Mouse (Mus musculus): ENCODE measurements around the gene Ptpre.
"Not testable (repeated sequence)": the region's sequence is repeated elsewhere in the genome, so short reads cannot be mapped to it uniquely, and the experiment has no call there.

Gene Ptpre

GRCm38 (mm10) chr7:135609028-135609427 is 71.7 kb downstream of the Ptpre start:
- DNase-seq: no peak

- DNase-seq: no peak
Observed at GRCm38 (mm10) chr7:135609655-135610054, 72.4 kb downstream of the Ptpre start.

GRCm38 (mm10) chr7:135612276-135612675 is 75.0 kb downstream of the Ptpre start:
- no peak for DNase-seq

DNA sequence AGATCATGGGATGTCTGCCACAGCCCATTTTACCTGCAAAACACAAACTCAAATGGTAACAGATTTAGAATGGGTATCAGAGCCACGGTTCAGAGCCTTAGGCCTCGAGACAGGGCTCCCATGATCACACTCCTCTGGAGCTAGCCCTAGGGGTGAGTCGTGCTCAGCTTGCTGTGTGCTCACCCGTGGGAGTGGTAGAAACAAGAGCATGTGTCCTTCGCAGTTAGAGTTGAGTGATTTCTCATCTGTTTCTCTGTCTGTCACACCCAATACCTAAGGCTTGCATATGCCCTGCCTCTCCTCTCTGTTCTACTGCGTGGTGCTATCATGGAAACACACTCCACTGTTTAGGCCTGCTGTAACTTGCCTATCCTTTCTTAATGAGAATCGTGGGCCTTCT is 75.5 kb downstream of the Ptpre start:
- no peak for DNase-seq

GRCm38 (mm10) chr7:135613380-135613779 is 76.1 kb downstream of the Ptpre start:
- DNase-seq: no peak

- DNase-seq: no peak
Observed at GRCm38 (mm10) chr7:135614892-135615291, 77.6 kb downstream of the Ptpre start.

GRCm38 (mm10) chr7:135616479-135616878 is 79.2 kb downstream of the Ptpre start:
- not testable (repeated sequence) for DNase-seq

- DNase-seq: no peak
Observed at GRCm38 (mm10) chr7:135617776-135618175, 80.5 kb downstream of the Ptpre start.

DNA sequence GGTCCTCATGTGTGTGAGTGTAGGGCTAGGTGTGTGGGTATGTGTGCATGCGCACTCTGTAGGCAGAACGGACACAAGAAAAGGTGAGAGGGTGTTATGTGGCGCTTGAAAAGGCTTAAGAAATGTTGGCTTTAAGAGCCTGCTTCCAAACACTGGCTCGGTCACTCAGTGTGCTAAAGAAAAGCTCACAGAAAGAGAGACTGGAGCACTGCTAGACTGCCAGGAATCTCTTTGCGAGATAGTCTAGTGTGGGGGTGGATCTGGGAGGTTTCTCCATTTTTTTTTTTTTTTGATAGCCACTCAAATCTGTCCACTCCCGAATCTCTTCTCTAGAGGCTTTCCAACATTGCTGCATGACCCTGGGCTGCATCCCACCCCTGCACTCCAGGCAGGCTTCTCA is 84.4 kb downstream of the Ptpre start:
- no peak for DNase-seq

GRCm38 (mm10) chr7:135622241-135622640 is 85.0 kb downstream of the Ptpre start:
- DNase-seq: no peak

- DNase-seq: no peak
Observed at GRCm38 (mm10) chr7:135624854-135625253, 87.6 kb downstream of the Ptpre start.

DNA sequence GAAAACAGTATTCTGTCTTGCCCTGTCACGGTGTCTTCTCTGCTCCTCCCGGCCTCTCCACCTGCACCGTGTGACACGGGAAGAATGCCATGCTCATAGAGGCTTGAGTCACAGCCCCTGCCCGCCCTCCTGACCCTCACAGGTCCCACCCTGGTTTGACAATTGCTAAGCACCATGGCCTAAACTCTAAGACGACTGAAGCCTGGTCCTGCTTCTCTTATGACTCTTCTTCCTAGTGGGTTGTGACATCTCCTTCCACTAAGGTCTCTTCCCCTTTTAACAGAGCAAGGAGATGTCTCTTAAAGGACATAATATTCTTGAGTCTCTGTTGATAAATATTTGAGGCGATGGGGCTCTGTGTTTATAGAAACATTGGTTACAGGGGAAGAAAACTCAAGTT is 91.1 kb downstream of the Ptpre start:
- no peak for DNase-seq

GRCm38 (mm10) chr7:135629019-135629418 is 91.7 kb downstream of the Ptpre start:
- no peak for DNase-seq

DNA sequence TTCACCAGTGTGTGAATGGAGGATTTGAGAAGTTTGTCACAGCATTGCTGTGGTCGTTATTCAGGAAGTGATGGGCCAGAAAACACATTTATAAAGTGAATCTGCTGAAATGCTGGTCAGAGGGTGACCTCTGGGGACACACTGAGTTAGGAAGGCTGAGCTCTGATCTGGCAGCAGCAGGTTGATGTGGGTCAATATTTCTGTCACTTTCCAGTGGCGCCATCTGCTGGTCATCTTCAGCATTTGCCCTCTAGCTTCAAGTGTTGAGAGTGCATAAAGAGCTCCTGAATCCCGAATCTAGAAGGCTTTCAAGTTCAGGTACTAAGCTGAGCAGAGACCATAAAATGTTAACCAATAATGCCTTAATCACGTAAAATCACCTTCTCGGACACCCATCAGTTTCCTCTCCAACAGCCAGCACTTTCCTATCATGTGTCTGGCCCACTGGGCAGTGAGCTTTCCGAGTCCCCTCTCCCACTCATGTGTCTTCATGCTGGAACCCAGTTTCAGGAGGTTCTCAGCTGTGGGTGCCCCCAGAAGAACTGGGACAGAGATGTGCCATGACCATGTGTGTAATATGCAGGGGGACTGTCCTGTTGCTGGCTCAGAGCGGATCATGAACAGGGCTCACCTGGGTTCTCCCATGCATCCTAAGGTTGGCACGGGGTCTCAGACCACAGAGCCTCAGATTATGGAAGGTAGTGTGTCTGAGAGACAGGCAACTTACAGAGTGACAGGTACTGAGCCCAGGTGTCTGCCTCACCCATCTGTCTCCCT is 94.7 kb downstream of the Ptpre start:
- DNase-seq: peak; percentile 71

DNA sequence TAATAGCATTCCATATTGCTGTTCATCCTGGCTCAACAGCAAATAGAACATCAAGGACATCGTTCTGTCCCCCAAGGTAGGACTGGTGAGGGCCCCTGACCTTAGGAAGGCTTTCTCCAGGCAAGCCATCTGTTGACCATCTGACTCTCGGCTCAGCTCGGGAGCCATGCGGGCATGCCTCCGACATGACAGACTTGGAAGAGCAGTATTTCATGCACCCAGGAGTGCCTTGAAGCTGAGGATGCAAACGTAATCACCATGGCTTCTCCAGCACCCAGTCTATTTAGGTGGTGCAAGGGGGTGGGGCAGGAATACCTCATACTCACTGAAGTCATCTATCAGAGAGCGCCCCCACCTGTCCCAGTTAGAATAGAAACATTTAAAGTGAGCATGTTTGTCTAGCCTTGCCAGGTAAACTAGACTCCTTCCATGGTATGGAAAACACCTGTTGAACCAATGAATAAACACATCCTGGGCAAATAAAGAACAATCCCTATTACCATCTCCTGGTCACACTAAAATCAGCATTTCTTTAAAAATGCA is 95.5 kb downstream of the Ptpre start:
- DNase-seq: no peak

DNA sequence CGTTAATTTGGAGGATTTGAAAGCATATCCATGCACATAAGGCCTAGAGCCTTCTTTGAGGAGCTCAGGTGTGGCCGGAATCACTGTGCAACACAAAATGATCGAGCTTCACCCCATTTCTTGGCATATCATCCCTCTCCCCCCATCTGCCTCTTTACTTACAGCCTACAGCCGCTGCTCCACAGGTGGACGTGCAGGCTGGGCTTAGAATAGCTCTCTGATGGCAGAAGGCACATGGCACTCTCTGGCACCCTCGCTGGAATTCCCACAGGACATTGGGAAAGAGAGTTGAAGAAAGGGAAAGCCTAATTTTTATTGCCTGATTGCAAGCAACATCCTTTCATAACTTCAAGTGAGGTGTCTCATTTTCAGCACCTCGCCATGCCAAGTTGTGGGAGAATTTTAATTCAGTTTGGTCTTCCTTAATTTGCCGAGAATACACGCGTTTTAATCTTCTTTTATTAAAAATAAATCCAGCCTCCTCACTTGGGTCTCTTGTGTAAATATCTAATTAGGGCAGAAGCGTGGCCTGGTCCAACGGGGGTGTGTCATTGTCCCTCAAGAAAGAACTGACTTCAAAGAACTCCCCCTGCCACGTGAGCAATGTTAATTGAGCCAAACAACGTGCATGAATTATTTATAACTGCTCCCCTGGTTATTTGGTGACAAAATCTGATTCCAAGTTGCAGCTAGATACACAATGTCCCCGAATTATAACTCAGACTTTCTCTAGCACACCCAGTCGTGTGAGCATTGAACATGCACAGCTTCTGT is 97.8 kb downstream of the Ptpre start:
- no peak for DNase-seq

- DNase-seq: peak; percentile 71
Observed at GRCm38 (mm10) chr7:135637406-135637980, 100.2 kb downstream of the Ptpre start.

DNA sequence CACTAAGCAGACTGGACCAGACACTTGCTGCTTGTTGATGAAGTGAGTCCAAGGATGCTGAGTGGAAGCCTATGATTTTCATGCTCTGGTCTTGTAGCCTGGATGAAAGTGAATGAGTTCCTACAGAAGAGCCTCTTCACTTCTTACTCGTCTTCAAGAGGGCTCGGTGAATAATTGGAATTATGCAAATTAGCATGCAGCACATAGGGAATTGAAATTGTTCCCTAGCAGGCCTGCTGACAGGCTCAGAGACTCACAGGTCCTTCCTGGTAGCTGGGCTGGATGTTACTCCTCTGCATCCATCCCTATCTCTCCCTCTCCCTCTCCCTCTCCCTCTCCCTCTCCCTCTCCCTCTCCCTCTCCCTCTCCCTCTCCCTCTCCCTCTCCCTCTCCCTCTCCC is 102.1 kb downstream of the Ptpre start:
- DNase-seq: no peak

DNA sequence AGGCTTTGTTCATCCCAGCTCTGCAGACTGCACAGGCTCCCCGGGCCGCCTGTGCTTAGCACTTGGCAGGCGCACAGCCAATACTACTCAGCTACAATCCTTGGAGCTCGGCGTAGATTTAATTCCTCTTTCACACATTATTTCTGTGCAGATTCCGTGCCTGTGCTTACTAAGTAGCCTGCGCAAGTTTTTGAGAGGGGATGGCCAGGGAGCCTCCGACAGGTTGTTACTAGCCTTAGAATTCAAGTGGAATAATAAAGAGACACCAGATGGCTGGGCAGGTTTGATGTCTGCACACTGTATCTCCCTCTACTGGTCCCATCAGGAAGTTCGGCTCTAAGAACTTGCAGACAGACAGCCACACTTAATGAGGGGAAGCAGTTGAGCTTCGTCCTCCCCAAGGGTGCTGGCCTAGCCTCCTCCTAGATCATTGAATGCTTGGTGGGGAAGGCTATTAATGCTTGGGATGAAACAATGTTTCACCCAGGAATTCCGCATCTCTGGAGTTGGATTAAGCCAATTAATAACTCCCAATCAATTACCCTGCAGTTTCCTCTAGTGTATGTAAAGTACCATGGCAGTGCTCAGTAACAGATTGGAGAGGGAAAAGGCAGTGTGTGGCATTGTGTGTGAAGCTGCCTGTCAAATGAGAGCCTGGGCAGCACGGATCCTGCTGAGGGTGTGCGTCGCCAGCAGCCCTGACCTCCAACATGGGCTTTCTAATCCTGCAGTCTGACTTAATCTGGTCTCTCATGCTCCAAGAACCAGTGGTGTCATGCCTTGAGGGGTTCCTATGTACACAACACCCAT is 104.6 kb downstream of the Ptpre start:
- DNase-seq: peak; percentile 64

- no peak for DNase-seq
Observed at GRCm38 (mm10) chr7:135644452-135644851, 107.2 kb downstream of the Ptpre start.

DNA sequence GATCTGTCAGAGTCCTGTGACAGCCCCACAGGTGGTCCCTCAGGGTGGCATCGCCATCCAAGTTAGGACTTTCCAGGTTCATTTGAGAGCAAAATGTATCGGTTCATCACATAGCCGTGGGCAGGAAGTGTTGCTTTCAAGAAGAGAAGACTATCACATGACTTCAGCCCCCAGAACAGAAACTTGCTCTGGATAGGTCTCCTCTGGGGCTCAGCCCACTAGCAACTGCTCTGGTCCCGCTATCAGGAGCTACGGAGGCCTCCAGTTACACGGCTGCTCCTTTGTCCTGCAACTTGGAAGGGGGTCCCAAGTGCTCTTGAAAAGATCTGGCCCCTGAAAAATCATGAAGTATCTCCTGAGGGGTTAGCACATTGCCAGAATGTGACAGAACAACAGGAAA is 109.7 kb downstream of the Ptpre start:
- peak; percentile 63 for DNase-seq

DNA sequence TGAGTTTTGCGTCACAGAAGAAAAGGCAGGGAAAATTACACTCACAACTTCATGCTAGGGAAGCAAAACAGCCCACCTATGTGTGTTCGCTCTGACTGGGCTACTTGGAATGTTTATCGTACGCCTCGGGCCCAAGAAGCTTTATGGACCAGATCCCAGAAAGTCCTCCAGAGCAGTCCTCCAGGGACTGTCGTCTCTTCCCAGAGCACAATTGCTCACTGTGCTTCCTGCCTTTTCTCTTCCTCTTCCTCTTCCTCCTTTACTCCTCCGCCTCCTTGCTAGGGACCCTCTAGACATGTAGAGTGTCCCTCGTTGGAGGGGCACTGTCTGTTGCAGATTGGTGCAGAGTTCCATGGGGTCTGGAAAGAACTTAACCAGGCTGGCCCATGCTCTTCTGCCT is 111.5 kb downstream of the Ptpre start:
- DNase-seq: no peak

DNA sequence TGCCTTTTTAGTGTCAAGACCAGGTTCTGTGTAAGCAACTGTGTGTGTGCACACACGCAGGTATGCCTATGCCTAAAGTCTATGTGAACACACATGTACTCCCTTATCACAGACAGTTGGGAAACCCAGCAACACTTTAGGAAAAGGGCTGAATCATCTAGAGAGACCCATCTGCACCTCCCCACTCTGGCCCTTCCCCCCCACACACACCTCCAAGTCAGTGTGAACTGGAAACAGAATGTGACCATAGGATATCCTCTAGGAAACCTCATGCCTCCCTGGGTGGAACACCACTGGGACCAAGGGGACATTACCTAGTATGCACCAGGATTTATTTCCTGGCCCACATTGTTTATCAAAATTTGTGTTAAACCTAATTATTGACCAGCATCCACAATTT is 112.0 kb downstream of the Ptpre start:
- no peak for DNase-seq

Data from thymus, postnatal 25 days (tissue).